Mouse (Mus musculus) stomach, postnatal 0 days (tissue): ENCODE results near the gene Gm7029.
"Not testable (repeated sequence)": the region's sequence is repeated elsewhere in the genome, so short reads cannot be mapped to it uniquely, and the experiment has no call there.

Source experiments
- CTCF ChIP-seq: IDR thresholded peaks from 2 replicates; pipeline ENCODE4 v1.5.1; 2016; ENCODE audit warnings: antibody characterized with exemption, low read depth, mild to moderate bottlenecking, moderate library complexity
- EP300 ChIP-seq: optimal IDR thresholded peaks from 2 replicates; pipeline ENCODE3; 2016; ENCODE audit warnings: antibody characterized with exemption

DNA sequence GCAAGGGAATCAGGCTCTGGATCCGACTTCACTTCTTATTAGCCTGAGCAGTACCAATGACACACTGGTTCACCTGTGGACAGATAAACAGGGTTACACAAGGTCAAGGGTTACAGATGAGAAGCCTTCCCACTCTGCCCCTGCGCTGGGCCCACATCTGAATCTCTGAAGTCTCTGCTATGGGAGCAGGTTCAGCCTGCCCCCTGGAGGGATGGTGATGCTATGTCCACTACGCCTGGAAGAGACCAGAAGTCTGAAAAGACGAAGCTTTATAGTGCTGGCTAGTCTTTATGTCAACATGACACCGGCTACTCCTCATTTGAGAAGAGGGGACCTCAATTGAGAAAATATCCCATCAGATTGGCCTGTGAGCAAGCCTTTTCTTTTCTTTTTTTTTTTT, 2.2 kb downstream of the Gm7029 start:
- peak; percentile 52 for TF ChIP-seq CTCF
- not testable (repeated sequence) for TF ChIP-seq EP300
